Mouse (Mus musculus) urinary bladder, postnatal 10 days (tissue): ENCODE measurements around the gene Olfr878.

Experiments
- DNase-seq: peaks from one replicate; pipeline ENCODE4 v3.0.0; 2022; ENCODE audit warnings: low spot score

Gene Olfr878

GRCm38 (mm10) chr9:37917540-37917939 lies at the start of gene Olfr878:
TSS of gene Olfr878 (plus strand) at chr9:37917840.
- no peak for DNase-seq

GRCm38 (mm10) chr9:37870246-37870645 lies 47.4 kb upstream of the Olfr878 start:
- no peak for DNase-seq

DNA sequence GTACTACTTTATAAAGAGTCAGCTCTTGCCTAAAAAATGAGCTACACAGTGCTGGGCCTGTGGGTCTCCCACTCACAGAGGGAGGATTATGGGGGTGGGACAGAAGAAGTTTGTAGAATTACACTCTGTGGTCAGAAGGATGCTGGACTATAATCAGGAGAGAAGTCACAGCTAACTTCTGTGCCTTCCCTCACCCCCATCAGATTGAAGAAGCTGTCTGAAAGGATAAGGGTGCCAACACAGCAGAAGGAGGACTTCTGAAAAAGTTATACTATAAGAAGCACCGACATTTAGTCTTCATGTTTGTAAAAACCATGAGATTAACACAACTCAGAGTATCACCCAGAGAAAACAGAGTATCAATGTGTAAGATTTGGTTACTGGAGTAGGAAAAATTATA lies 46.5 kb upstream of the Olfr878 start:
- DNase-seq = no peak

- DNase-seq = no peak
These were observed 46.1 kb upstream of the Olfr878 start for GRCm38 (mm10) chr9:37871536-37871935.

GRCm38 (mm10) chr9:37890960-37891359 lies 26.7 kb upstream of the Olfr878 start:
- no peak for DNase-seq

GRCm38 (mm10) chr9:37896661-37897060 lies 21.0 kb upstream of the Olfr878 start, which contains the start of gene Olfr145:
TSS of gene Olfr145 (plus strand) at chr9:37896724.
- DNase-seq = no peak

GRCm38 (mm10) chr9:37905555-37905954 lies 12.1 kb upstream of the Olfr878 start:
- no peak for DNase-seq

- DNase-seq = no peak
These were observed 378 bp downstream of the Olfr878 start for GRCm38 (mm10) chr9:37918018-37918417.

- no peak for DNase-seq
These were observed 6.6 kb downstream of the Olfr878 start for GRCm38 (mm10) chr9:37924194-37924593.

- no peak for DNase-seq
These were observed 7.8 kb downstream of the Olfr878 start for GRCm38 (mm10) chr9:37925445-37925844.

- no peak for DNase-seq
These were observed 8.7 kb downstream of the Olfr878 start for GRCm38 (mm10) chr9:37926019-37927013.

GRCm38 (mm10) chr9:37932519-37932918 lies 14.9 kb downstream of the Olfr878 start:
- no peak for DNase-seq

DNA sequence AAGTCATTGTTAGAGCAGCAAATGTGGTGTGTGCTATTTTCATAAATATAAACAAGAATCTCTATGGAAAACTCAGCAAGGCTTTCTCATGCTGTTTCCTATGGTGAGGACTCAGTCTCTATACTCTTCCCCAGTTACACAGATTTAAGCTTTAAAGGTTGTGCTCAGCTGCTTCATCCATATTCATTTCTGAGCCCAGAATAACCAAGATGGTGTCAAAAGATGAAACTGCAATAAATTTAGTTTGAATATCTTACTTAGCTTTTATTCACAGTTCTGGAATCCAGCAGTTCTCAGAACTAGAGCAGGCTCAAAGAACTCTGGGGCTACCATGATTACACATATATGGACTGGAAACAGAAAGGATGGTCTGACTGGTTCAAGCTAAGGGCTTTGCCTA lies 16.5 kb downstream of the Olfr878 start:
- no peak for DNase-seq

- no peak for DNase-seq
These were observed 23.5 kb downstream of the Olfr878 start for GRCm38 (mm10) chr9:37941167-37941566.
